Mouse (Mus musculus) layer of hippocampus, postnatal 10 days (tissue): ENCODE results near the gene Laptm5. TPM values are rescaled to one million over a fixed set of nuclear protein-coding genes. Genes with fewer than 3 reads are reported as not detected.
A peak's percentile ranks its signal among the peaks of the same experiment; 100 is the strongest.

Experiments used
- DNase-seq, 2 experiments: peaks; one replicate each; pipeline ENCODE4 v3.0.0; 2021; ENCODE audit warnings: low spot score in 2 of 2
- total RNA-seq, 2 experiments: library from RNA; stranded (reverse); gene quantifications; 2 replicates each; pipeline ENCODE4 v1.2.3; 2021

Gene Laptm5
- total RNA-seq, 2 experiments from 2014 or later, result 27.5 to 28.1 TPM

GRCm38 (mm10) chr4:130896372-130896771 lies 16.6 kb upstream of the Laptm5 start:
- peak; percentile 72 to 78 for DNase-seq

GRCm38 (mm10) chr4:130899383-130899781 lies 13.5 kb upstream of the Laptm5 start:
- DNase-seq, result no peak

- no peak for DNase-seq
Observed at GRCm38 (mm10) chr4:130899782-130900427, 13.0 kb upstream of the Laptm5 start.

- no peak for DNase-seq
Observed at GRCm38 (mm10) chr4:130900746-130901145, 12.2 kb upstream of the Laptm5 start.

GRCm38 (mm10) chr4:130902289-130902781 lies 10.6 kb upstream of the Laptm5 start:
- no peak for DNase-seq

- no peak for DNase-seq
Observed at GRCm38 (mm10) chr4:130905025-130905424, 7.9 kb upstream of the Laptm5 start.

- DNase-seq, result no peak
Observed at GRCm38 (mm10) chr4:130905882-130906281, 7.0 kb upstream of the Laptm5 start.

- DNase-seq, result peak; percentile 36 to 57
Observed at GRCm38 (mm10) chr4:130906296-130906695, 6.6 kb upstream of the Laptm5 start.

GRCm38 (mm10) chr4:130907200-130908069 lies 5.5 kb upstream of the Laptm5 start:
- DNase-seq, result no peak

- no peak for DNase-seq
Observed at GRCm38 (mm10) chr4:130908133-130908532, 4.8 kb upstream of the Laptm5 start.

GRCm38 (mm10) chr4:130909167-130909874 lies 3.6 kb upstream of the Laptm5 start:
- DNase-seq, result no peak

- no peak for DNase-seq
Observed at GRCm38 (mm10) chr4:130910666-130911065, 2.3 kb upstream of the Laptm5 start.

GRCm38 (mm10) chr4:130912626-130913025 lies 299 bp upstream of the Laptm5 start:
- DNase-seq, result no peak

GRCm38 (mm10) chr4:130913511-130913910 lies 586 bp downstream of the Laptm5 start:
- DNase-seq, result no peak

GRCm38 (mm10) chr4:130914011-130914410 lies 1.1 kb downstream of the Laptm5 start:
- no peak for DNase-seq

- no peak for DNase-seq
Observed at GRCm38 (mm10) chr4:130914527-130914926, 1.6 kb downstream of the Laptm5 start.

GRCm38 (mm10) chr4:130915006-130915667 lies 2.2 kb downstream of the Laptm5 start:
- DNase-seq, result no peak

GRCm38 (mm10) chr4:130915668-130916035 lies 2.7 kb downstream of the Laptm5 start:
- DNase-seq, result no peak

- DNase-seq, result no peak
Observed at GRCm38 (mm10) chr4:130916639-130917038, 3.7 kb downstream of the Laptm5 start.

GRCm38 (mm10) chr4:130917564-130917963 lies 4.6 kb downstream of the Laptm5 start:
- no peak for DNase-seq
